Mouse (Mus musculus): ENCODE results near the gene Rasa4. TPM values are rescaled to one million over a fixed set of nuclear protein-coding genes. Genes with fewer than 3 reads are reported as not detected.

The Rasa4 gene
- 5.2 TPM for polyA plus RNA-seq (2014; fragmentation: Illumina TruSeq; extraction: RNeasy Lipid Tissue Mini Kit (QIAGEN cat#74804); ENCODE audit: low read depth, low replicate concordance)

GRCm38 (mm10) chr5:136083669-136084107 lies at the start of gene Rasa4:
Rasa4 (plus strand) TSS chr5:136083916.

GRCm38 (mm10) chr5:136038258-136039214 lies 45.2 kb upstream of the Rasa4 start, which contains the start of gene Upk3b:
Upk3b (plus strand) TSS chr5:136038496.

GRCm38 (mm10) chr5:136054301-136055077 lies 29.2 kb upstream of the Rasa4 start, which contains the start of gene Upk3bl:
Upk3bl (plus strand) TSS chr5:136054492.

GRCm38 (mm10) chr5:136115891-136116783 lies 32.4 kb downstream of the Rasa4 start, which contains the start of gene Polr2j:
Polr2j (plus strand) TSS chr5:136116631.

GRCm38 (mm10) chr5:136135571-136136291 lies 52.0 kb downstream of the Rasa4 start, which contains the start of the genes Lrwd1 and Alkbh4:
Lrwd1 (minus strand) TSS chr5:136136074.
Alkbh4 (plus strand) TSS chr5:136136146.

Other genes starting within 250 kb of the Rasa4 start
- gene Hspb1, start 196.0 kb upstream of the Rasa4 start, polyA plus RNA-seq (2014; fragmentation: Illumina TruSeq; extraction: RNeasy Lipid Tissue Mini Kit (QIAGEN cat#74804); ENCODE audit: low read depth, low replicate concordance) = 407 TPM
- 147 TPM for gene Ywhag, start 149.3 kb upstream of the Rasa4 start, polyA plus RNA-seq (2014; fragmentation: Illumina TruSeq; extraction: RNeasy Lipid Tissue Mini Kit (QIAGEN cat#74804); ENCODE audit: low read depth, low replicate concordance)
- gene Ssc4d, start 109.4 kb upstream of the Rasa4 start, polyA plus RNA-seq (2014; fragmentation: Illumina TruSeq; extraction: RNeasy Lipid Tissue Mini Kit (QIAGEN cat#74804); ENCODE audit: low read depth, low replicate concordance) = 1.9 TPM
- not detected for gene Zp3, start 103.8 kb upstream of the Rasa4 start, polyA plus RNA-seq (2014; fragmentation: Illumina TruSeq; extraction: RNeasy Lipid Tissue Mini Kit (QIAGEN cat#74804); ENCODE audit: low read depth, low replicate concordance)
- gene Dtx2, start 89.1 kb upstream of the Rasa4 start, polyA plus RNA-seq (2014; fragmentation: Illumina TruSeq; extraction: RNeasy Lipid Tissue Mini Kit (QIAGEN cat#74804); ENCODE audit: low read depth, low replicate concordance) = 6.9 TPM
- 20.8 TPM for gene Upk3b, start 45.4 kb upstream of the Rasa4 start, polyA plus RNA-seq (2014; fragmentation: Illumina TruSeq; extraction: RNeasy Lipid Tissue Mini Kit (QIAGEN cat#74804); ENCODE audit: low read depth, low replicate concordance)
- gene Upk3bl, start 29.4 kb upstream of the Rasa4 start, polyA plus RNA-seq (2014; fragmentation: Illumina TruSeq; extraction: RNeasy Lipid Tissue Mini Kit (QIAGEN cat#74804); ENCODE audit: low read depth, low replicate concordance) = not detected
- 85.2 TPM for gene Polr2j, start 32.7 kb downstream of the Rasa4 start, polyA plus RNA-seq (2014; fragmentation: Illumina TruSeq; extraction: RNeasy Lipid Tissue Mini Kit (QIAGEN cat#74804); ENCODE audit: low read depth, low replicate concordance)
- gene Lrwd1, start 52.2 kb downstream of the Rasa4 start, polyA plus RNA-seq (2014; fragmentation: Illumina TruSeq; extraction: RNeasy Lipid Tissue Mini Kit (QIAGEN cat#74804); ENCODE audit: low read depth, low replicate concordance) = 8.7 TPM
- gene Alkbh4, start 52.2 kb downstream of the Rasa4 start, polyA plus RNA-seq (2014; fragmentation: Illumina TruSeq; extraction: RNeasy Lipid Tissue Mini Kit (QIAGEN cat#74804); ENCODE audit: low read depth, low replicate concordance) = 5.4 TPM
- gene Orai2, start 86.8 kb downstream of the Rasa4 start, polyA plus RNA-seq (2014; fragmentation: Illumina TruSeq; extraction: RNeasy Lipid Tissue Mini Kit (QIAGEN cat#74804); ENCODE audit: low read depth, low replicate concordance) = 1.3 TPM
- gene Prkrip1, start 115.0 kb downstream of the Rasa4 start, polyA plus RNA-seq (2014; fragmentation: Illumina TruSeq; extraction: RNeasy Lipid Tissue Mini Kit (QIAGEN cat#74804); ENCODE audit: low read depth, low replicate concordance) = 19.7 TPM
- gene Sh2b2, start 162.6 kb downstream of the Rasa4 start, polyA plus RNA-seq (2014; fragmentation: Illumina TruSeq; extraction: RNeasy Lipid Tissue Mini Kit (QIAGEN cat#74804); ENCODE audit: low read depth, low replicate concordance) = 0.94 TPM